11 mouse cellular contexts compared by ENCODE assay signal in genomic region chr2:164950501-164950900, GRCm38 (mm10). TPM values are rescaled to one million over a fixed set of nuclear protein-coding genes. Genes with fewer than 3 reads are reported as not detected.
DNase-seq lines count a peak whose midpoint lies in the region; ATAC-seq and TF ChIP-seq lines count a peak whose summit lies in the region.
"Had no signal": no experiment of that assay in that cellular context is flagged by ENCODE, and none has a peak within 500 bp of the region (broad histone marks: within the 10 kb centered on the region; RNA-seq: fewer than 3 reads in every experiment).

No protein-coding gene starts in this region.

- H3K4me1 ChIP-seq in embryonic facial prominence, embryonic 11.5 days (ENCODE audit: control insufficient read depth, insufficient read depth, low read length): 0 out of 2 replicates have a peak, but pooled peaks cover 2% of the 10 kb centered on the region
- H3K4me1 ChIP-seq in embryonic facial prominence, embryonic 10.5 days: peaks cover 36% of the 10 kb centered on the region
- H3K4me1 ChIP-seq in liver, adult 2 months (ENCODE audit: control insufficient read depth, insufficient read depth, low read length): no peaks in the 10 kb centered on the region

- H3K27me3 ChIP-seq in embryonic facial prominence, embryonic 11.5 days (ENCODE audit: control insufficient read depth, insufficient read depth, low read length): peaks cover 55% of the 10 kb centered on the region
- H3K27me3 ChIP-seq in embryonic facial prominence, embryonic 10.5 days (replicated peaks; ENCODE audit: low read depth, poor library complexity, severe bottlenecking): peaks cover 95% of the 10 kb centered on the region
- H3K27me3 ChIP-seq in liver, adult 2 months (ENCODE audit: control insufficient read depth, insufficient read depth, low read length): peaks cover 16% of the 10 kb centered on the region

- H3K4me2 ChIP-seq in embryonic facial prominence, embryonic 11.5 days (ENCODE audit: low read depth, low read length): no peak overlapping the region
- H3K4me2 ChIP-seq: limb, embryonic 12.5 days; neural tube, embryonic 12.5 days had no signal

- no peaks in the 10 kb centered on the region for H3K79me2 ChIP-seq in liver, adult 2 months (ENCODE audit: control insufficient read depth, insufficient read depth, low read length)

- no peak overlapping the region for H3K9ac ChIP-seq in embryonic facial prominence, embryonic 11.5 days (replicated peaks; ENCODE audit: low read length)
- H3K9ac ChIP-seq in liver, adult 2 months (ENCODE audit: low read depth, low read length): no peak overlapping the region
- H3K9ac ChIP-seq: limb, embryonic 12.5 days; neural tube, embryonic 12.5 days had no signal

- ATAC-seq in embryonic facial prominence, embryonic 11.5 days (replicated peaks; ENCODE audit: insufficient number of reproducible peaks, low FRiP score, low TSS enrichment, low read depth): no peak
- no peak for ATAC-seq in megakaryocyte progenitor cell, adult 5-6 weeks (replicated peaks; ENCODE audit: poor library complexity)
- ATAC-seq: intestine, embryonic 16.5 days had no signal

- peak; percentile 30 for DNase-seq in embryonic facial prominence, embryonic 11.5 days (ENCODE audit: low spot score)
- DNase-seq in embryonic facial prominence, embryonic 10.5 days (ENCODE audit: low spot score): no peak
- peak; percentile 10 for DNase-seq in liver, adult 2 months (ENCODE audit: extremely low read depth, low read depth, low spot score)
- no peak for DNase-seq in liver
- DNase-seq in ES-CJ7 (ENCODE audit: low read depth, low spot score): peak; percentile 66
- peak; percentile 74 for DNase-seq in induced T-regulatory cell, adult 2 months (ENCODE audit: low read depth)
- DNase-seq in urinary bladder, postnatal 10 days (ENCODE audit: low spot score): no peak

- H3K36me3 ChIP-seq in embryonic facial prominence, embryonic 11.5 days (replicated peaks; ENCODE audit: control insufficient read depth, insufficient read depth, low read depth, low read length): no peaks in the 10 kb centered on the region
- H3K36me3 ChIP-seq in embryonic facial prominence, embryonic 10.5 days (replicated peaks): no peaks in the 10 kb centered on the region
- H3K36me3 ChIP-seq in liver, adult 2 months (ENCODE audit: control insufficient read depth, insufficient read depth, low read length): no peaks in the 10 kb centered on the region
- H3K36me3 ChIP-seq: limb, embryonic 12.5 days; neural tube, embryonic 12.5 days had no signal

- no peak overlapping the region for H3K27ac ChIP-seq in embryonic facial prominence, embryonic 11.5 days (replicated peaks; ENCODE audit: low read depth, low read length)
- H3K27ac ChIP-seq in embryonic facial prominence, embryonic 10.5 days (replicated peaks): no peak overlapping the region
- no peak overlapping the region for H3K27ac ChIP-seq in liver, adult 2 months (replicated peaks; ENCODE audit: insufficient read depth, low read depth, low read length)
- H3K27ac ChIP-seq: limb, embryonic 12.5 days; neural tube, embryonic 12.5 days had no signal

- no peaks in the 10 kb centered on the region for H3K9me3 ChIP-seq in embryonic facial prominence, embryonic 11.5 days (replicated peaks; ENCODE audit: control insufficient read depth, low read length)
- H3K9me3 ChIP-seq in embryonic facial prominence, embryonic 10.5 days: no peaks in the 10 kb centered on the region
- H3K9me3 ChIP-seq: neural tube, embryonic 12.5 days had no signal

- TF ChIP-seq POLR2A in liver, adult 2 months (IDR thresholded peaks at IDR 0.05; ENCODE audit: extremely low read depth, insufficient read depth, low read length): no peak

- 22% methylated on average over 13 of the region's 13 CpGs for WGBS in embryonic facial prominence, embryonic 11.5 days
- 23% methylated on average over 13 of the region's 13 CpGs for WGBS in embryonic facial prominence, embryonic 10.5 days
- WGBS in liver, adult 2 months: 24% methylated on average over 13 of the region's 13 CpGs

- H3K4me3 ChIP-seq in embryonic facial prominence, embryonic 11.5 days (ENCODE audit: low read depth, low read length): no peak overlapping the region
- no peak overlapping the region for H3K4me3 ChIP-seq in embryonic facial prominence, embryonic 10.5 days
- H3K4me3 ChIP-seq in liver, adult 2 months (ENCODE audit: insufficient read depth, low read depth, low read length): no peak overlapping the region
- H3K4me3 ChIP-seq: neural tube, embryonic 12.5 days had no signal

- peak; percentile 62 for TF ChIP-seq CTCF in liver, adult 2 months (IDR thresholded peaks at IDR 0.05; ENCODE audit: low read depth, low read length)

RNA-seq across cellular contexts. Expression of gene Mmp9, which starts 9.9 kb away (rescaled TPM):
- polyA plus RNA-seq in embryonic facial prominence, embryonic 11.5 days (2014; fragmentation: Nextera tagmentation; extraction: Ambion mirVana): 1.5 and 1.6 TPM in 2 replicates
- polyA plus RNA-seq in embryonic facial prominence, embryonic 10.5 days (2016; fragmentation: Nextera tagmentation; extraction: Ambion mirVana): 0.28 and 0.77 TPM in 2 replicates
- 0.20 and 0.65 TPM in 2 replicates for total RNA-seq in liver, adult 2 months (2014; rRNA removed)
- polyA plus RNA-seq in liver, adult 2 months (2012; rRNA removed): 0.55 and 0.70 TPM in 2 replicates
- 11.2 and 14.2 TPM in 2 replicates for total RNA-seq in megakaryocyte progenitor cell, adult 5-6 weeks (2015)
- 5.7 and 11.8 TPM in 2 replicates for total RNA-seq in megakaryocyte progenitor cell, adult 5-6 weeks (2017)

RNA-seq across cellular contexts. Expression of gene Slc12a5, which starts 10.1 kb away (rescaled TPM):
- 0.94 and 1.4 TPM in 2 replicates for polyA plus RNA-seq in embryonic facial prominence, embryonic 11.5 days (2014; fragmentation: Nextera tagmentation; extraction: Ambion mirVana)
- polyA plus RNA-seq in embryonic facial prominence, embryonic 10.5 days (2016; fragmentation: Nextera tagmentation; extraction: Ambion mirVana): 1.5 and 1.7 TPM in 2 replicates
- total RNA-seq in liver, adult 2 months (2014; rRNA removed): 0.46 and 0.54 TPM in 2 replicates
- 0.85 and 1.1 TPM in 2 replicates for polyA plus RNA-seq in liver, adult 2 months (2012; rRNA removed)
- 0.15 and 0.27 TPM in 2 replicates for total RNA-seq in megakaryocyte progenitor cell, adult 5-6 weeks (2015)
- total RNA-seq in megakaryocyte progenitor cell, adult 5-6 weeks (2017): 0.51 and 0.96 TPM in 2 replicates

RNA-seq across cellular contexts. Expression of gene Zfp335, which starts 38.9 kb away (rescaled TPM):
- polyA plus RNA-seq in embryonic facial prominence, embryonic 11.5 days (2014; fragmentation: Nextera tagmentation; extraction: Ambion mirVana): 8.0 and 10.0 TPM in 2 replicates
- polyA plus RNA-seq in embryonic facial prominence, embryonic 10.5 days (2016; fragmentation: Nextera tagmentation; extraction: Ambion mirVana): 17.4 and 18.2 TPM in 2 replicates
- 2.4 and 4.0 TPM in 2 replicates for total RNA-seq in liver, adult 2 months (2014; rRNA removed)
- polyA plus RNA-seq in liver, adult 2 months (2012; rRNA removed): 13.5 and 18.9 TPM in 2 replicates
- 10.4 and 11.3 TPM in 2 replicates for total RNA-seq in megakaryocyte progenitor cell, adult 5-6 weeks (2015)
- 6.8 and 8.2 TPM in 2 replicates for total RNA-seq in megakaryocyte progenitor cell, adult 5-6 weeks (2017)

Comparison
In these comparisons a context has a peak if more than half of its experiments do, and no peak if none do; other contexts are left out.
1. DNase-seq: peak in embryonic facial prominence, embryonic 11.5 days (single experiment), liver, adult 2 months (single experiment), ES-CJ7 (single experiment) and induced T-regulatory cell, adult 2 months (single experiment); none in embryonic facial prominence, embryonic 10.5 days (single experiment), liver (single experiment) and urinary bladder, postnatal 10 days (single experiment).